Mouse (Mus musculus): ENCODE measurements around the gene Elfn2.

The Elfn2 gene

GRCm38 (mm10) chr15:78681781-78682180 lies 36.8 kb downstream of the Elfn2 start:
- DNase-seq (ENCODE audit: inconsistent ontology term) = no peak

GRCm38 (mm10) chr15:78681301-78681700 lies 37.3 kb downstream of the Elfn2 start:
- no peak for DNase-seq (ENCODE audit: inconsistent ontology term)

GRCm38 (mm10) chr15:78680291-78680690 lies 38.3 kb downstream of the Elfn2 start:
- DNase-seq (ENCODE audit: inconsistent ontology term) = no peak

- no peak for DNase-seq (ENCODE audit: inconsistent ontology term)
Observed at GRCm38 (mm10) chr15:78677708-78678107, 40.9 kb downstream of the Elfn2 start.

GRCm38 (mm10) chr15:78677015-78677414 lies 41.6 kb downstream of the Elfn2 start:
- DNase-seq (ENCODE audit: inconsistent ontology term) = peak; percentile 21

- no peak for DNase-seq (ENCODE audit: inconsistent ontology term)
Observed at GRCm38 (mm10) chr15:78674912-78675412, 43.6 kb downstream of the Elfn2 start.

GRCm38 (mm10) chr15:78673436-78673835 lies 45.1 kb downstream of the Elfn2 start:
- peak; percentile 36 for DNase-seq (ENCODE audit: inconsistent ontology term)

GRCm38 (mm10) chr15:78670341-78670740 lies 48.2 kb downstream of the Elfn2 start:
- peak; percentile 65 for DNase-seq (ENCODE audit: inconsistent ontology term)

- DNase-seq (ENCODE audit: inconsistent ontology term) = no peak
Observed at GRCm38 (mm10) chr15:78669221-78669871, 49.2 kb downstream of the Elfn2 start.

- no peak for DNase-seq (ENCODE audit: inconsistent ontology term)
Observed at GRCm38 (mm10) chr15:78664268-78664667, 54.3 kb downstream of the Elfn2 start.

- DNase-seq (ENCODE audit: inconsistent ontology term) = no peak
Observed at GRCm38 (mm10) chr15:78651169-78651568, 67.4 kb downstream of the Elfn2 start.

- no peak for DNase-seq (ENCODE audit: inconsistent ontology term)
Observed at GRCm38 (mm10) chr15:78647746-78648145, 70.8 kb downstream of the Elfn2 start.

GRCm38 (mm10) chr15:78644606-78645005 lies 74.0 kb downstream of the Elfn2 start:
- DNase-seq (ENCODE audit: inconsistent ontology term) = no peak

GRCm38 (mm10) chr15:78643633-78644032 lies 74.9 kb downstream of the Elfn2 start:
- no peak for DNase-seq (ENCODE audit: inconsistent ontology term)

GRCm38 (mm10) chr15:78635231-78635630 lies 83.3 kb downstream of the Elfn2 start:
- peak; percentile 78 for DNase-seq (ENCODE audit: inconsistent ontology term)

GRCm38 (mm10) chr15:78634095-78634737 lies 84.4 kb downstream of the Elfn2 start:
- DNase-seq (ENCODE audit: inconsistent ontology term) = no peak

GRCm38 (mm10) chr15:78633413-78633812 lies 85.2 kb downstream of the Elfn2 start:
- no peak for DNase-seq (ENCODE audit: inconsistent ontology term)

GRCm38 (mm10) chr15:78632387-78632786 lies 86.2 kb downstream of the Elfn2 start:
- DNase-seq (ENCODE audit: inconsistent ontology term) = no peak

- DNase-seq (ENCODE audit: inconsistent ontology term) = no peak
Observed at GRCm38 (mm10) chr15:78626285-78626684, 92.3 kb downstream of the Elfn2 start.

- no peak for DNase-seq (ENCODE audit: inconsistent ontology term)
Observed at GRCm38 (mm10) chr15:78624961-78625360, 93.6 kb downstream of the Elfn2 start.

- peak; percentile 98 for DNase-seq (ENCODE audit: inconsistent ontology term)
Observed at GRCm38 (mm10) chr15:78624431-78624950, 94.1 kb downstream of the Elfn2 start.

- peak; percentile 46 for DNase-seq (ENCODE audit: inconsistent ontology term)
Observed at GRCm38 (mm10) chr15:78623426-78623825, 95.1 kb downstream of the Elfn2 start.
